Mouse (Mus musculus) left cerebral cortex, postnatal 36 days (tissue): ENCODE measurements at regions not wholly inside any gene's neighbourhood (a gene's known extent, or its start where the extent isn't known, plus 50 kb on each side); places are given as distances from the start of the nearest gene placed in this dataset.

Source experiments
- DNase-seq, 2 experiments: peaks; one replicate each; pipeline ENCODE4 v3.0.0; 2021 to 2022; ENCODE audit warnings: low spot score in 2 of 2, mixed read lengths in 1 of 2
- intact Hi-C: fragments of 180-260 bp; cut with DNase I; formaldehyde crosslinking; loops from one replicate; pipeline ENCODE4 v1.15.1; 2025

DNA sequence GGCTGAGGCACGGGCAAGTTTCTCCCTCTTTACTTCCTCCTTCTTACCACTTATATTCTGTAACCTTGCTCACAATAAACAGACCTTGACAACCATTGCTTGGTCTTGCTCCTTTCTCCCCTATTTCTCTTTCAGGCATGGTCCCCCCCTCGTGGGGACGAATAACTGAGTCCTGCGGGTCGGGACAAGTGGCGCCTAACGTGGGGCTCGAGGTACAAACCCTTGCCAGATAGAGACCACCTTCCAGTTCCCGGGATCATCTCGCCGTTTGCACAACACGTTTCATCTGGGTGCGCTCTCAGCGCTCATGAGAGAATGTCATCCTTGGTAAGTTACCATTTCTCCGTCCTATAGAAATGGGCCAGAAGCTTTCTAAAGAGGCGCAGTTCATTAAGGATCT lies 79.6 kb upstream of the Foxn3 start:
- intact Hi-C loops = loop anchor here (5.0 kb wide), 1 partner anchor 194 kb away; no protein-coding TSS in a partner anchor
- DNase-seq = no peak

DNA sequence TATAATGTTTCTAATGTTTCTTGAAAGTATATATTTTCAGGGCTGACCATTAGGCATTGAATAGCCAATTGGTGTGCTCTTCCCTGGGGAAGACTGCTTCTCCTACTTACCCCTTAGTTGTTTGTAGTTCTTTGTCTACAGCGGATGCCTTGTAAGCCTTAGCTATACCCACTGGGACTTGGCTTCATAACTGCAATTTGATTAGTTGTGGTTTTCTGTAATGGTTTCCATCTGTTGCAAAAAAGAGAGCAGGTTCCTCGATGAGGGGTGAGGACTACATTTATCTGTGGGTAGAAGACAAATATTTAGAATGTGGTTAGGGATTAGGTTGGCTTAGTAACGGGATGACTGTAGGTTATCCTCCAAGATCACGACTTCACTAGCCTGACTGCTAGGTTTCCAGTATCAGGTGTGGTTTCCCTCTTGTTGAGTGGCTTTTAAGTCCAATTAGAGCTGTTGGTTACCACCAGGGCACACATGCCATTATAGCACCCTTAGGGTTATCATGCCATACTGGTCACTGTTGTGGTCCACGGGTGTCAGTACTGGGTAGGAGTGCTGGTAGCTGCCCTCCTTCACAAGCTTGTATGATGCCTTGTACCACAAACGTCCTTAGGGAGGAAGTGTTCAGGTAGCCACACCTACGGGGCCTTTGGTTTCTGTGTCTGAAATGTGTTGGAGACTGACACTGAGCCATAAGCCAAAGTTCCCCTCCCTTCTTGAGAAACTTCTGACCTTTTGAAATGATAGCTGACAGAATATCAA lies 78.9 kb upstream of the Foxn3 start:
- intact Hi-C loops = loop anchor here (5.0 kb wide), 1 partner anchor 195 kb away; no protein-coding TSS in a partner anchor
- no peak for DNase-seq

DNA sequence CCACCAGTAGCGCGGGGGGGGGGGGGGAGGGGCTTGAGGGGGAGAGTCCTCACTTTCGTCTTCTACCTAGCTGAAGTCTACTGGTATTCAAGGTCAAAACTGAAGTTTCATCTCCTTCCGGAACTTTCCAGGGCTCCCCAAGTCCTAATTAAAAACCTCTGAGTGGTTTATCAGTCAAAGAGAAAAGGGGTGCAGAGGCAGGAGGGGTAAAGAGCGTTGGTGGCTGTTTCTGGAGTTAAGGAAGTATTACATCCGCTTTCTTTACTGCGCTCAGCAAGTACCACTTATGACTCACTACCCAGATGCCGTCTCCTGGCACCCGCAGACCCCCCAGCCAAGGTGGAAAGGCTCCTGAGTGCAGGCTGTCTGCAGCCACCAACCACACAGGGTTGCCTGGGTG lies 77.9 kb upstream of the Foxn3 start:
- peak in 1 of 2 experiments; percentile 13 for DNase-seq
- intact Hi-C loops = loop anchor here (5.0 kb wide), 1 partner anchor 196 kb away; no protein-coding TSS in a partner anchor

DNA sequence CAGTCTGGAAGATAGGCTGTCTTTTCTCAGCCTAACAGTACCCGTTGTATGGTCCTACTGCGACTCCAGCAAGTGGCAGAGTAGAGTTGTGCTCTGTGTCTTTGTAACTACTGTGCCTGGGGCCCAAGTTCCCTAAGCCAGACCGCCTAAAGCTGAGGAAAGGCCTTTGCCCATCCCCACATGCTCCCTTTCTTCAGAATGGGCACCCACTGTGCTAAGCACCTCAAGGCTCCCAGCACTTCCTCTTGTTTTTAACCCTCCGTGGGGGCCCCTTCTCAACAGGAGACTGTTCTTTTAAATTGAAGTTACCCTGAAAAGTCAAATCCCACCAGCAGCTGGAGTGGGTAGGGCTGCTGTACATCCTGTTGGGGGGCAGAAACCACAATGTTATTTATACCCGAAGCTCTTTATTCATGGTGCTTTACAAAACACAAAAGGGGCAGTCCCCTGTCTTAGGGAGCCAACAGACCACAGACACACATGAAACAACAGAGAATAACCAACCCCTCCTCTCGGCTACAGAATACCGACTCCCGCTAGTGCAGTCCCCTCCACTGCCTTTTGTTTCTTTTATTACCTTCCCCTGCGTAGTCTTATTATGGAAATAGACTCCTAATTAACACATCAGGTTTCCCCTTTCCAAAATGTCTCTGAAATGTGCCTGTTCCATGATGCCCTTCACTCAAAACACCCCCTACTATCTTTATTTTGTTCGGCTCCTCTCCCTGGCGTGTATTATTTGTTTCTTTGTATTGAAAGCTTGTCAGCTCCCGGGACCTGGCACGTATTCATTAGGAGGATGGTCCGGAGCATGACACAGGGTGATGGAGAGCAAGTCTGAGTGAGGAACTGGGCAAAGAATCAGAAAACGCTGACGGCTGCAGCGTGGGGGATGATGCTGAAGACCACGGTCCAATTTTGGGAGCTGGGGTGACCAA lies 77.1 kb upstream of the Foxn3 start:
- peak in 1 of 2 experiments; percentile 6 for DNase-seq
- intact Hi-C loops = loop anchor here (5.0 kb wide), 1 partner anchor 197 kb away; no protein-coding TSS in a partner anchor

DNA sequence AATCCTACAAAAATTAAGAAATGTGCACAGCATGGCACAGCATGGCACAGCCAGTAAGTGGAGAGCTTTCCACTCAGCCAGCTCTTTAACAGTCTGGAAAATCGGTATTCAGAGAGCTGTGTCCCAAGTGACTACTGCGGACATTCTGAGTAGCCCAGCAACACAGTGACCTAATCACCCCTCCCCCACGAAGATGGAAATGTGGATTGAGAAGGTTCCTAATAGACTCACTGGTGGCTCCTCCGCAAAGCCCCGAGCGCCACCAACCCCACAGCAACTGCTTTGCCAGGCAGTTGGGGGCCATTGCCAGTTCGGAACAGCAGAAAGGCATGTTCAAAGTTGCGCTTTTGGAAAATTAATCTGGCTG lies 76.4 kb upstream of the Foxn3 start:
- intact Hi-C loops = loop anchor here (5.0 kb wide), 1 partner anchor 197 kb away; no protein-coding TSS in a partner anchor
- peak in 1 of 2 experiments; percentile 10 for DNase-seq

DNA sequence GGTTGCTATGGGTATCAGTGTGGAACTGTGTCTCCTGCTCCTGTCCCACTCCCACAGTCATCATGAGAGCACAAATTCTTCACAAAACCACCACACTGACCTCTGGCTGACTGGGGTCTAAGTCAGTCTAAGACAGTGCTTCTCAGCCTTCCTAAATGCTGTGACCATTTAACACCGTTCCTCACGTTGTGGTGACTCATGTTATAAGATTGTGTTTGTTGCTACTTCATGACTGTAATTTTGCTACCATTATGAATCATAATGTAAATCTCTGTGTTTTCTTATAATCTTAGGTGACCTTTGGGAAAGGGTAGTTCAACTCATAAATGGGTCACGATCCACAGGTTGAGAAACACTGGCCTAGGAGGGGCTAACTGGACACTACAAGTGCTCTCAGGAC lies 75.7 kb upstream of the Foxn3 start:
- intact Hi-C loops = no loop called here
- DNase-seq = no peak

DNA sequence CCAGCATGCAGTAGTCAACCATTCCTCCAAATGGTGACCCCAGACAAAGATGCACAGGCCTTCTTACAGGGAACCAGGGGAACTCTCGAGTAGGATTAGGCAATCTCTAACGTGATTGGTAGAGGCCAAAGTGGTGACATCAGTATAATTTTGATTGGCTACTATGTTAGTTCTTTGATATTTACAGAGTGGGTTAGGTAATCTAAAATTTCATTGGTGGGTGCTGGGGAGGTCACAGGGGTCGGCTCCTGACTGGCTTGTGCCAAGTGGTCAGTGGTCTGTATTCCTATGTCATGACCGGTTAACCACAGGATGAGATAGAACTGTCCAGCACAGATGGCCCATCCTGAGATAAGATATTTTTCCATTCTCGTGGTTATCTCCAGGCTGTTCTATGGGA lies 74.6 kb upstream of the Foxn3 start:
- intact Hi-C loops = no loop called here
- no peak for DNase-seq

DNA sequence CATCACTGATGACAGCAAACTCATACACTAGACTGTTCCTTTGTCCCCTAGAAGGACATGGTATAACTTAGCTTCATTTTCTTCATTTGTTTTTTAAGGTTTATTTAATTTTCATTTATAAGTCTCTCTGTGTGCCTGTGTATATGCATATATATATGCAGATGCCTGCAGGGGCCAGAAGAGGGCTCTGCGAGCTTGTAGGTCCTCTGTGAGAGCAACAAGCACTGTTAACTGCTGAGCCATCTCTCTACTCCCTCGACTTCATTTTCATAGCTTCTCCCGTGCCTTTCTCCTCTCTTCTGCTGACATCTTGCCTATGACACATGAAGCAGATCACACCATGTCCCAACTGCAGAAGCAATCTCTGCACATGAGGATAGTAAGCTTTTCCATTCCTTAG lies 72.9 kb upstream of the Foxn3 start:
- intact Hi-C loops = no loop called here

DNA sequence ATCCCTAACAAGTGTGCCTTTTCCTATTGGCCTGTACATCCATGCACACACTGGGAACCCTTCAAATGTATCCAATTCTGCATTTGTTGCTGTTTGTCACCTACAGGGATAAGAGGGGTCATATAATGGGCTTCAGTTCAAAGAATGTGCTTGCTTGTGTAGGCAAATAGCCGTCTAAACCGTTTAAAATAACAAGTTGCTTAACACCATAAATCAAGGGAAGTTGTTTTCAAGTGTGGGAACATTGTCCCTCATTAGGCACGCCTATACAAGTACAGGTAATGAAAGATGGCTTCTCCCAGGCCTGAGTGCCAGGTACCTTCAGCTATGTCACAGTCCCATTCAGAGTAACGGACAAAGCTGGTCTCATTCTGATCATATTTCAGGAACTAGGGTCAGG lies 72.0 kb upstream of the Foxn3 start:
- intact Hi-C loops = no loop called here
- no peak for DNase-seq

More for the DNA sequence above, 72.9 kb upstream of the Foxn3 start:
- no peak for DNase-seq

DNA sequence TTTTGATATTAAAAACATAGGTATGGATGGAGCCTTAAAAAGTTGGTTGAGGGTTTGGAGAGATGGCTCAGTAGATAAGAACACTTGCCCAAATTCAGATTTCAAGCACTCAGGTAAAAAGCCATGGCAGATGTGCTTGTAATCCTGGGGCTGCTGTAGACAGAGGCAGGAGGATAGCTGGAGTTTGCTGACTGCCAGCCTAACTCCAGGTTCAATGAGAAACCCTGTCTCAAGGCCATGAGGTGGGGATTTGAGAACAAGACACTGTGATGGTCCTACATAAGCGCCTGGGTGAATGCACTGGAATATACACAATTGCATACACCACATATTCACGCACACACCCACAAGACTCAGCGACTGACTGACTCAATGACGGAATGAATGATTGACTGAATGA lies 71.3 kb upstream of the Foxn3 start:
- intact Hi-C loops = no loop called here
- DNase-seq = no peak

DNA sequence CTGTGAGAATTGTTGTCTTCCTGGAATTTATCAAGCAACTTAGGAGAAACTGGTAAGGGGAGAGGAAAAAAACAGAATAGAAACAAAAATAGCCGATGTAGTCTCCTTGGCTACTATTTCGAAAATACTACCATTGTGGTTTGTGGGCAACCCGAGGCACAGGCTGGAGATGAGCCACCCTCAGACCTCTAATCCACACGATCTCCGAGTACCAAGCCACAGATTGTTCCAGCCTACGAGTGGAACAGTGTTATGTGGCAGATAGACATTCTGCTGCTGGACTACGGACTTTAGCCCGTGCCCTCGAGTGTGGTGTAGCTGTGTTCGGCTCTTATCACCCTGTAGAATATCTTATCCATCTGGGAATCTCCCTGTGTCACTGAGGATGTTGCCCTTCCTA lies 70.3 kb upstream of the Foxn3 start:
- intact Hi-C loops = no loop called here
- no peak for DNase-seq

DNA sequence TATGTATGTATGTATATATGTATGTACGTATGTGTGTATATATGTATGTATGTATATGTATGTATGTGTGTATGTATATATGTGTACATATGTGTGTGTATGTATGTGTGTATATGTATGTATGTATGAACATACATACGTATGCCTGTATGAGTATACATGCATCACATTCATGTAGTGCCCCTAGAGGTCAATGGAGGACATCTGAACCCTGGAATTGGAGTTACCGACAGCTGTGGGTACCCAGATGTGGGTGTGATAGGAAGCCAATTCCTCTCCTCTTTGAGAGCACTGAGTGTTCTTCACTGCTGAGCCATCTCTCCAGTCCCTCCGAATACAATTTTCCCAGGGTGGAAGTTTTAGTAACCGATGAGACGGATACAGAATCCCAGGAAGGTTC lies 69.6 kb upstream of the Foxn3 start:
- intact Hi-C loops = no loop called here
- DNase-seq = no peak

DNA sequence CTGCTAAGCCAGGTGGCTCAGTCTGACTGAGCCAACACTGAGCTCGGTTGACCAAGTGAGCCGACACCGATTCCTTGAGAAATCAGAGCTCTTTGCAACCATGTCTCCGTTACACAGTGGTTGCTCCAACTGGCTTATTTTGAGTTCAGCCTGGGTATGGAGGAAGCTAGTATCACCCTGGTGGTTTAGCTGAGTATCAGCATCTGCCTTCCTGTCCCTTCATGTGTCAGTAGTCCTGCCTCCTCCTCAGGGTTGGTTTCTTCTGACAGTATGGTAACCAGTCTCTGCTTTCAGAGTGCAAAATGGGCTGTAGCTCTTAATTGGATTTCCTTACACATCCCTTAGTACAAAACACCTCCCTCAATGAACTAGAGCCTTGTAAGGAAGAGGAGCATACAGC lies 66.2 kb upstream of the Foxn3 start:
- intact Hi-C loops = no loop called here
- no peak for DNase-seq

DNA sequence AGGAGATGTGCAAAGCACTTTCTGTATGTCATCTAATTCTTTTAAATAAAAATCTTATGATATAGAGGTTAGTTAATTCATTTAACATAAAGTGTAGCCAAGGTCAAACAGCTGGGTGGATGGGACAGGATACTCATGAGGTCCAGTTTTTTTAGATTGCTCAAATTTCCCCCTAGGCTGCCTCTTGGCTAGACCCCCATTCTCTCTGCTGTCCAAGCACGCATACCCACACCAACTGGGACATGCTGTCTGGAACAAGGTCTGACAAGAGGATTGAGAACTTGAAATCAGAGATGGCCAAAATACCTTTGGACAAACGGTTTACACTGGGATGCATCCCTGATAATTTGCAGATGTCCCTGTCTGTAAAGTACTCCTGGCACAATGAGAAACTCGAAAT lies 65.0 kb upstream of the Foxn3 start:
- DNase-seq = no peak
- intact Hi-C loops = no loop called here

DNA sequence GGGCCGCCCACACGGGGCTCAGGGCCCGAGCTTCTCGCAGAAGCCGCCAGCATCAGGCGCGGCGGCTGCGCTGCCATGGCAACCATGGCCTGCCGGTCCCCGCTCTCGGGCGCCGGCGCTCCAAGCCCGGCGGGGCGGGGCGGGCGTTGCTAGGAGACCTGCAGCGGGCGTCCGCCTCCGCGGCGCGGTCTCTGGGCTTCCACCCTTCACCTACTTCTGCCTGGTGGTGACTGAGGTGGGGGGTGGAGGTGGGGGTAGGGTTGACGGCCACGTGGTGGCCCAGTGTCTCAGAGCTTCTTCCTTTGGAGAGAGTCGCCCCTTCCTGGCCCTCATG lies 64.5 kb upstream of the Foxn3 start:
- intact Hi-C loops = loop anchor here (1.0 kb wide), 1 partner anchor 65 kb away; the partner anchor contains the start of gene Foxn3
- DNase-seq = peak; percentile 94 to 97

DNA sequence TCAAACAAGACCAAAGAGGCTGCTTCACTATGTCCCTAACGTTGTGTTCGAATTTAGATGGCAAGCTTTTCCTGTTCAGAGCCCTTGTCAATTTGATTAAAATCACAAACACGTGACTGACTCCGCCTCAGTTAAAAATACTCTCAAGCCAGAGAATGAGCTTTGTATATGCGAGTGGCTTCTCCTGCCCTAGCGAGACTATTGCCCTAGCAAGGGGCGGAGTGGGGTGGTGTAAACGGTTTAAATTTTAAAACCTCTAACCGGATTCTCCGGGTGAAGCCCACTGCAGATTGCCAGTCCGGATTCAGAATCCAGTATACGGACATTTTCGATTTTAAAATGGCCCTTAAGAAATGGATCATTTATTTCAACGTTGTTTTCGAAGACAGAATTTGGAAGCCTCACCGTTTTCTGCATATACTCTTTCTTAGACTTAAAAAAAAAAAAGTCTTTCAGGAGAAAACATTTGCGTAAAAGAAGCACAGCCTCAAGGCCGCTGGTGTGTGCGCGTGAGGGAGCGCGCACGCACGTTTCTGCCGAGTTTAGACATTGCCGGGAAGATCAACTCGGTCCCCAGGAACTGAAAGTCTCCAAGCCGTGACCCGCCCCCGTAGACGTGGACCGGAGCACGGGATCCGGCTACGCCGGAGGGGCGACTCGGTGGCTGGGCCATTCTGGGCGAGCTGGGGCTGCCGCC lies 64.0 kb upstream of the Foxn3 start:
- intact Hi-C loops = loop anchor here (1.0 kb wide), 1 partner anchor 64 kb away; the partner anchor contains the start of gene Foxn3

DNA sequence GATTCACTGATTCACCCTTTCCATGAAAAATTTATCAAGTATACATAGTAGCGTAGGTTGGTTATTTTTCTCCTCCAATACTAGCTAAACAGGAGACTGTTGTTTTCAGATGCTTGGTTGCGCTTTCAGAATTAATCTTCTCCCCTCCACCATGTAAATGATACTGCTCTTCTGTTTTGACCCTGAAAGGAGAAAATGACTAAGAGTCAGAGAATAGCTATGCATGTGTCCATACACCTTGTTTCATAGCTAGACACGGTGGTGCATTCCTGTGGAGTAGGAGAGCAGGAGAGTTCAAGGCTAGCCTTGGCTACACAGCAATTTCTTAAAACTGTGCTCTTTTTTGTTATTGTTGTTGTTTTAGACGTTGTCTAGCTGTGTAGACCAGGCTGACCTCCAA lies 62.8 kb upstream of the Foxn3 start:
- DNase-seq = no peak
- intact Hi-C loops = no loop called here

More for the DNA sequence above, 64.0 kb upstream of the Foxn3 start:
- peak; percentile 40 to 51 for DNase-seq

DNA sequence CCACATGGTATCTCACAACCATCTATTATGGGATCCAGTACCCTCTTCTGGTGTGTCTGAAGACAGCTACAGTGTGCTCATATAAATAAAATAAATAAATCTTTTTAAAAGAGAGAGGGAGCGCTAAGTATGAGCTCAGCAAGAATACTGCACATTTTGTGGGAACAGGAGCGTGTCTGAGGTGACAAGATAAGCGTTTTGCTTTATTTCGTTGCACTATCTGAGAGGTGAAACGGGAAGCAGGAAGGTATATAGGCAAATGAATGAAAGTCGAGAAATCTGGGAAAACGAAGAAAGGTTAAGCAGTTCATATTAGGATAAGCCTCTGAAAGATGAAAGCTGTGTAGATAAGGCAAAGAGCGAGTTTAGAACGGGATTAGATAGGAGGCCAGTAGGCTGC lies 61.7 kb upstream of the Foxn3 start:
- DNase-seq = no peak
- intact Hi-C loops = no loop called here

DNA sequence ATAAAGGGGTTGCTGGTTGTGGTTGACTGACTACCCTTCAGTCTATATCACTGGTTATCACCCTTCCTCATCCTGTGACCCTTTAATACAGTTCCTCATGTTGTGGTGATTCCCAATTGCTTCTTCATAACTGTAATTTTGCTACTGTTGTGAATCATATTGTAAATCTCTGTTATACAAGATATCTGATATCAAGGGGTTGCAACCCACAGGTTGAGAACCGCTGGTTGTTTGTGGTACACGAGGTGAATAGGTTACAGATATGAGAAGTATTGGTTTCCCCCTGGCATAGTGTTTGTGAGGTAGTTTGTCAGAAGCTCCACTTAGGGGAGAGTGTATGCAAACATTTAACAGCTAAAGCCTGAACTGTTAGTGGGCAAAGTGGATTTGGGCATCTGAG lies 58.9 kb upstream of the Foxn3 start:
- intact Hi-C loops = no loop called here
- DNase-seq = no peak

DNA sequence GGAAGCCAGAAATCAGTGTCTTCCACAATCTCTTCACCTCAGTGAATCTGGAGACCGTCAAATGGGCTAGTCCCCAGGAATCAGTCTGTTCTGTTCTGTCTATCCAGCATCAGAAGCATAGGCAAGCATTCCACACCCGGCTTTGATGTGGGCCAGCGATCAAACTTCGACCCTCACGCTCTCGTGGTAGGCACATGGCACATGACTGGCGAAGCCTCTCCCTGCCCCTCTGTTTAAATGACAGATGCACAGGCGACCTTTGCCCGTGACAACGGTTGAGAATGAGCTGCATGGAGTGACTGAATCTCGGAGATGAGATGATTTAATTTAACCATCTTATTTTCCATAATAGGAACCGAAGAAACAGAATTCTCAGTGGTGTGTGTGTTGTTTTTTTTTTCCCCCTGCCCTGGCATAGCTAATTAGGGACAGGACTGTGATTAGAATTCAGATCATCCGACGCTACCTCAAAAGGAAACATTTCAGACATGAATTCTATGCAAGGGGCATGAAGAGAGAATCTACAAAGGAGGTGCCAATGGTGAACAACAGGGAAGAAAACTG lies 53.9 kb upstream of the Foxn3 start:
- intact Hi-C loops = no loop called here
- no peak for DNase-seq
